10 mouse cellular contexts compared by ENCODE assay signal in the genomic region with DNA sequence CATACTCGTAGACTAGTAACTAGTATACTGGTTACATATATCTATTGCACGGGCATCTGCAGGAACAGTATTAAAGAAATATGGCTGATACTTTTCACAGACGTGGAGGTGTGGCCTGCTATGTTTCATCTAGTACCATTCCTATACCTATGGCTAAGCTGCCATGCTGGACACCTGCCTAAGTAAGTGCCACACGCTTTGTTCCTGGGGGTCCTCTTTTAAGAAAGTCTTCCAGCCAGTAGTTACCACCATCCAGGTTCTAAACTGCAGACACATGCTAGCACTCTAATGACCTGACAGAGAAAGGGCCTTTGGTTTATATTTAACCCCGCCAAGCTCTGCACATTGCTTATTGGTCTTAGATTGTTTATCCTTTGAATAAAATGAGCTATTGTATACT.
A peak's percentile ranks its signal among the peaks of the same experiment; 100 is the strongest.
DNase-seq lines count a peak whose midpoint lies in the region; ATAC-seq and TF ChIP-seq lines count a peak whose summit lies in the region.
"Had no signal": no experiment of that assay in that cellular context is flagged by ENCODE, and none has a peak within 500 bp of the region (broad histone marks: within the 10 kb centered on the region; RNA-seq: fewer than 3 reads in every experiment).

No protein-coding gene starts in this region.

- no peak for ATAC-seq in heart, embryonic 12.5 days (ENCODE audit: insufficient number of reproducible peaks, low FRiP score)
- ATAC-seq in lung, embryonic 14.5 days (ENCODE audit: insufficient read depth) = peak; percentile 28; the same call in 1 of the 2 replicates
- no peak for ATAC-seq in embryonic facial prominence, embryonic 12.5 days (ENCODE audit: insufficient number of reproducible peaks, insufficient read depth, low FRiP score, low TSS enrichment)
- 0 out of 2 replicates have a peak, but pooled peaks have one; percentile 12 for ATAC-seq in heart, embryonic 16.5 days (replicated peaks; ENCODE audit: extremely low read depth, insufficient read depth, low FRiP score)
- ATAC-seq: liver, embryonic 12.5 days had no signal

- 82% methylated on average over 5 of the region's 5 CpGs for WGBS in heart, embryonic 12.5 days
- 79% methylated on average over 5 of the region's 5 CpGs for WGBS in lung, embryonic 14.5 days
- WGBS in embryonic facial prominence, embryonic 12.5 days = 83% methylated on average over 5 of the region's 5 CpGs
- WGBS in heart, embryonic 16.5 days = 77% methylated on average over 5 of the region's 5 CpGs

- TF ChIP-seq CTCF in lung, embryonic 14.5 days (IDR thresholded peaks at IDR 0.05; ENCODE audit: low read depth) = no peak

- DNase-seq in heart, postnatal 10 days = no peak
- DNase-seq in lung, embryonic 14.5 days = no peak
- DNase-seq in lung, postnatal 36 days = no peak
- DNase-seq in T-cell, adult 2 months (ENCODE audit: low spot score) = no peak
- no peak for DNase-seq in kidney, adult 11 months
- DNase-seq: spleen, adult 18-20 months had no signal

- no peak overlapping the region for H3K9ac ChIP-seq in heart, embryonic 12.5 days
- no peak overlapping the region for H3K9ac ChIP-seq in lung, embryonic 14.5 days
- H3K9ac ChIP-seq in embryonic facial prominence, embryonic 12.5 days = no peak overlapping the region
- H3K9ac ChIP-seq in heart, embryonic 16.5 days (ENCODE audit: low read length) = peak overlapping the region; percentile 68
- H3K9ac ChIP-seq: liver, embryonic 12.5 days had no signal

- H3K27ac ChIP-seq in heart, embryonic 12.5 days (ENCODE audit: poor library complexity, severe bottlenecking) = peak overlapping the region; percentile 86
- peak overlapping the region; percentile 65; the same call in 1 of the 2 replicates for H3K27ac ChIP-seq in lung, embryonic 14.5 days (ENCODE audit: low read depth)
- H3K27ac ChIP-seq in embryonic facial prominence, embryonic 12.5 days = no peak overlapping the region
- peak overlapping the region; percentile 93 for H3K27ac ChIP-seq in heart, embryonic 16.5 days (ENCODE audit: low read length)
- H3K27ac ChIP-seq: liver, embryonic 12.5 days had no signal

- no peak overlapping the region for H3K4me3 ChIP-seq in heart, embryonic 12.5 days
- no peak overlapping the region for H3K4me3 ChIP-seq in lung, embryonic 14.5 days (ENCODE audit: low read depth, low read length)
- no peak overlapping the region for H3K4me3 ChIP-seq in embryonic facial prominence, embryonic 12.5 days
- H3K4me3 ChIP-seq in heart, embryonic 16.5 days (ENCODE audit: low read length) = no peak overlapping the region
- H3K4me3 ChIP-seq: liver, embryonic 12.5 days had no signal

- H3K4me1 ChIP-seq in heart, embryonic 12.5 days (replicated peaks) = peaks cover 33% of the 10 kb centered on the region
- H3K4me1 ChIP-seq in lung, embryonic 14.5 days (ENCODE audit: insufficient read depth) = peaks cover 15% of the 10 kb centered on the region
- peaks cover 18% of the 10 kb centered on the region for H3K4me1 ChIP-seq in embryonic facial prominence, embryonic 12.5 days
- H3K4me1 ChIP-seq in heart, embryonic 16.5 days (ENCODE audit: control insufficient read depth, insufficient read depth, low read length) = peaks cover 26% of the 10 kb centered on the region
- H3K4me1 ChIP-seq: liver, embryonic 12.5 days had no signal

- intact Hi-C loops in heart, postnatal 10 days (cut with DNase I) = no loop called here

- H3K36me3 ChIP-seq in heart, embryonic 12.5 days = no peaks in the 10 kb centered on the region
- no peaks in the 10 kb centered on the region for H3K36me3 ChIP-seq in lung, embryonic 14.5 days (ENCODE audit: insufficient read depth)
- H3K36me3 ChIP-seq in embryonic facial prominence, embryonic 12.5 days = no peaks in the 10 kb centered on the region
- H3K36me3 ChIP-seq in heart, embryonic 16.5 days (ENCODE audit: control insufficient read depth, insufficient read depth) = no peaks in the 10 kb centered on the region
- H3K36me3 ChIP-seq: liver, embryonic 12.5 days had no signal

- no peaks in the 10 kb centered on the region for H3K27me3 ChIP-seq in heart, embryonic 12.5 days (replicated peaks)
- H3K27me3 ChIP-seq in lung, embryonic 14.5 days (ENCODE audit: insufficient read depth, low read length) = no peaks in the 10 kb centered on the region
- no peaks in the 10 kb centered on the region for H3K27me3 ChIP-seq in embryonic facial prominence, embryonic 12.5 days
- no peaks in the 10 kb centered on the region for H3K27me3 ChIP-seq in heart, embryonic 16.5 days (ENCODE audit: control insufficient read depth, insufficient read depth, low read length)
- H3K27me3 ChIP-seq: liver, embryonic 12.5 days had no signal

- no peak overlapping the region for H3K4me2 ChIP-seq in heart, embryonic 12.5 days
- H3K4me2 ChIP-seq in lung, embryonic 14.5 days = peak overlapping the region; percentile 30
- H3K4me2 ChIP-seq in embryonic facial prominence, embryonic 12.5 days (replicated peaks) = peak overlapping the region; percentile 27; the same call in 1 of the 2 replicates
- H3K4me2 ChIP-seq in heart, embryonic 16.5 days (ENCODE audit: low read depth, low read length) = peak overlapping the region; percentile 49; the same call in 1 of the 2 replicates
- H3K4me2 ChIP-seq: liver, embryonic 12.5 days had no signal

- no peaks in the 10 kb centered on the region for H3K9me3 ChIP-seq in heart, embryonic 12.5 days (replicated peaks)
- H3K9me3 ChIP-seq in lung, embryonic 14.5 days (ENCODE audit: low read depth, low read length) = no peaks in the 10 kb centered on the region
- H3K9me3 ChIP-seq in embryonic facial prominence, embryonic 12.5 days = no peaks in the 10 kb centered on the region
- no peaks in the 10 kb centered on the region for H3K9me3 ChIP-seq in heart, embryonic 16.5 days (replicated peaks; ENCODE audit: control insufficient read depth, low read length)
- H3K9me3 ChIP-seq: liver, embryonic 12.5 days had no signal

Comparison
In these comparisons a context has a peak if more than half of its experiments do, and no peak if none do; other contexts are left out.
1. ATAC-seq: peak in lung, embryonic 14.5 days (single experiment) and heart, embryonic 16.5 days (single experiment); none in heart, embryonic 12.5 days (single experiment) and embryonic facial prominence, embryonic 12.5 days (single experiment).